Mouse (Mus musculus) lung, postnatal 0 days (tissue): ENCODE results near the gene Veph1.

Experiments
- CTCF ChIP-seq: IDR thresholded peaks from 2 replicates; pipeline ENCODE4 v1.5.1; 2016; ENCODE audit warnings: antibody characterized with exemption, mild to moderate bottlenecking
- EP300 ChIP-seq: IDR thresholded peaks from 2 replicates; pipeline ENCODE4 v1.6.1; 2016; ENCODE audit warnings: antibody characterized with exemption, mild to moderate bottlenecking, control low read depth

- TF ChIP-seq CTCF (no peak), EP300 (no peak)
Observed at GRCm38 (mm10) chr3:66079886-66080285, 216.8 kb downstream of the Veph1 start.
